Mouse (Mus musculus): ENCODE data around the gene Alkbh4. TPM values are rescaled to one million over a fixed set of nuclear protein-coding genes. Genes with fewer than 3 reads are reported as not detected.
"Not testable (repeated sequence)": the region's sequence is repeated elsewhere in the genome, so short reads cannot be mapped to it uniquely, and the experiment has no call there.

Alkbh4 gene
- total and polyA plus RNA-seq, 2 experiments from 2014 or later = 8.0 to 9.4 TPM

GRCm38 (mm10) chr5:136143161-136143755 lies 7.3 kb downstream of the Alkbh4 start:
- WGBS = 82% methylated on average over 6 of the region's 6 CpGs
- ATAC-seq (ENCODE audit: insufficient read depth, low read depth) (no peak), DNase-seq (ENCODE audit: low spot score) (no peak)
- H3K9me3 ChIP-seq (replicated peaks; ENCODE audit: control insufficient read depth, low read length) = no peaks in the 10 kb centered on the region
- H3K9ac ChIP-seq (replicated peaks; ENCODE audit: low read depth, low read length) = no peak overlapping the region
- no peak overlapping the region for H3K4me2 ChIP-seq (ENCODE audit: low read depth, low read length)
- H3K27me3 ChIP-seq (ENCODE audit: control insufficient read depth, insufficient read depth, low read length) = no peaks in the 10 kb centered on the region
- no peak overlapping the region for H3K27ac ChIP-seq (ENCODE audit: low read depth)
- H3K36me3 ChIP-seq (replicated peaks; ENCODE audit: control insufficient read depth, insufficient read depth, low read length) = peaks cover 40% of the 10 kb centered on the region
- H3K4me1 ChIP-seq (ENCODE audit: control insufficient read depth, insufficient read depth) = no peaks in the 10 kb centered on the region
- H3K4me3 ChIP-seq (ENCODE audit: low read depth, low read length) = no peak overlapping the region
- TF ChIP-seq CTCF (IDR thresholded peaks at IDR 0.05; ENCODE audit: low read depth) (0 out of 2 replicates have a peak, but pooled peaks have one; percentile 11), EP300 (IDR thresholded peaks at IDR 0.05; ENCODE audit: low read depth) (no peak)

GRCm38 (mm10) chr5:136144606-136145430 lies 8.9 kb downstream of the Alkbh4 start:
- Histone ChIP-seq H3K27ac (ENCODE audit: low read depth) (no peak overlapping the region), H3K36me3 (replicated peaks; ENCODE audit: control insufficient read depth, insufficient read depth, low read length) (peaks cover 26% of the 10 kb centered on the region), H3K9me3 (replicated peaks; ENCODE audit: control insufficient read depth, low read length) (no peaks in the 10 kb centered on the region), H3K4me3 (ENCODE audit: low read depth, low read length) (no peak overlapping the region), H3K9ac (replicated peaks; ENCODE audit: low read depth, low read length) (no peak overlapping the region), H3K4me2 (ENCODE audit: low read depth, low read length) (no peak overlapping the region), H3K27me3 (ENCODE audit: control insufficient read depth, insufficient read depth, low read length) (no peaks in the 10 kb centered on the region), H3K4me1 (ENCODE audit: control insufficient read depth, insufficient read depth) (no peaks in the 10 kb centered on the region)
- ATAC-seq (ENCODE audit: insufficient read depth, low read depth) (no peak), DNase-seq (ENCODE audit: low spot score) (no peak)
- 47% methylated on average over 12 of the region's 12 CpGs for WGBS
- TF ChIP-seq CTCF (IDR thresholded peaks at IDR 0.05; ENCODE audit: low read depth) (no peak), EP300 (IDR thresholded peaks at IDR 0.05; ENCODE audit: low read depth) (no peak)

DNA sequence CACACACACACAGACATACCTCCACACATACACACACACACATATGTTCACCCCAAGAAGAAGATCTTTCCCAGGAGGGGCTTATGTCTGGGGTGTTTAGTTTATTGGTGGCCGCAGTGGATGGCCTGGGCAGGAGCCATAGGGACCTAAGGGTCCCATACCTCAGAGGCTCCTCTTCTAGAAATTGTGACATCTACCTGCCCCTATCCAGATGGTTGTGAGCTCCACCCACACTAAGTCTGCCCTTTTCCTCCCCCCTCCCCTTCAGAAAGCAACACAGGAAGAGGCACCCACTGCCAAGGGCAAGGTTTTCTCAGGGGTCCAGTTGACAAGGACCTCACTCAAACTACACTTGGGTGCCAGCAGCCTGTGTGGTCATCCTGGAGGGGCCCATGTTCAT lies 11.0 kb downstream of the Alkbh4 start:
- Histone ChIP-seq H3K4me1 (ENCODE audit: control insufficient read depth, insufficient read depth) (no peaks in the 10 kb centered on the region), H3K36me3 (replicated peaks; ENCODE audit: control insufficient read depth, insufficient read depth, low read length) (peaks cover 7% of the 10 kb centered on the region; the same call in 1 of the 2 replicates), H3K27ac (ENCODE audit: low read depth) (no peak overlapping the region; the same call in 1 of the 2 replicates), H3K4me3 (ENCODE audit: low read depth, low read length) (no peak overlapping the region), H3K9ac (replicated peaks; ENCODE audit: low read depth, low read length) (no peak overlapping the region), H3K27me3 (ENCODE audit: control insufficient read depth, insufficient read depth, low read length) (no peaks in the 10 kb centered on the region), H3K9me3 (replicated peaks; ENCODE audit: control insufficient read depth, low read length) (no peaks in the 10 kb centered on the region), H3K4me2 (ENCODE audit: low read depth, low read length) (no peak overlapping the region)
- ATAC-seq (ENCODE audit: insufficient read depth, low read depth) (no peak), DNase-seq (ENCODE audit: low spot score) (no peak)
- TF ChIP-seq EP300 (IDR thresholded peaks at IDR 0.05; ENCODE audit: low read depth) = no peak
- WGBS = 74% methylated on average over 1 of the region's 1 CpGs

DNA sequence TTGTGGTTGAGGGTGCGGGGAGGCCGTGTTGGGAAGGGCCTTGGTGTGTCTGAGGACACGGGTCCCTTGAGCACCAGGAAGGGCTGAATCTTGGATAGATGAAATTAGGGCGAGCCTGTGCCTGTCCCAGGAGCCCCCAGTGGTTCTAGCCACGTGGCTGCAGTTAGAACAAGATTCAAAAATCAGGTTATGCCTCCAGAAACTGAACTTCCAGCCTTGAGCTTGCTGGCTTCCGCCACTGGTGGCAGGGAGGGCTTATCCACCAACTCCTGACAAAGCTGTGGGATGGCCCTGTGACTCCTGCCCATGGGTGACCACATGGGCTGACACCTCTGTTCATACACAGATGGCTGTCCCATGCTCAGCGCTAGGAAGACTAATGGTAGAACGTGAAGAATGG lies 11.8 kb downstream of the Alkbh4 start:
- Histone ChIP-seq H3K27me3 (ENCODE audit: control insufficient read depth, insufficient read depth, low read length) (no peaks in the 10 kb centered on the region), H3K4me3 (ENCODE audit: low read depth, low read length) (no peak overlapping the region), H3K27ac (ENCODE audit: low read depth) (no peak overlapping the region), H3K9ac (replicated peaks; ENCODE audit: low read depth, low read length) (no peak overlapping the region), H3K4me1 (ENCODE audit: control insufficient read depth, insufficient read depth) (no peaks in the 10 kb centered on the region), H3K9me3 (replicated peaks; ENCODE audit: control insufficient read depth, low read length) (no peaks in the 10 kb centered on the region), H3K36me3 (replicated peaks; ENCODE audit: control insufficient read depth, insufficient read depth, low read length) (no peaks in the 10 kb centered on the region), H3K4me2 (ENCODE audit: low read depth, low read length) (no peak overlapping the region)
- TF ChIP-seq EP300 (IDR thresholded peaks at IDR 0.05; ENCODE audit: low read depth) (no peak), CTCF (IDR thresholded peaks at IDR 0.05; ENCODE audit: low read depth) (no peak)
- no peak for DNase-seq (ENCODE audit: low spot score)
- WGBS = 64% methylated on average over 8 of the region's 8 CpGs
- ATAC-seq (ENCODE audit: insufficient read depth, low read depth) = no peak

- H3K4me1 ChIP-seq (ENCODE audit: control insufficient read depth, insufficient read depth); H3K27ac ChIP-seq (ENCODE audit: low read depth); H3K9ac ChIP-seq (replicated peaks; ENCODE audit: low read depth, low read length); H3K4me3 ChIP-seq (ENCODE audit: low read depth, low read length); DNase-seq (ENCODE audit: low spot score); H3K36me3 ChIP-seq (replicated peaks; ENCODE audit: control insufficient read depth, insufficient read depth, low read length); H3K27me3 ChIP-seq (ENCODE audit: control insufficient read depth, insufficient read depth, low read length); H3K9me3 ChIP-seq (replicated peaks; ENCODE audit: control insufficient read depth, low read length); H3K4me2 ChIP-seq (ENCODE audit: low read depth, low read length); ATAC-seq (ENCODE audit: insufficient read depth, low read depth): not testable (repeated sequence)
- 71% methylated on average over 5 of the region's 5 CpGs for WGBS
Observed at GRCm38 (mm10) chr5:136149134-136149576, 13.2 kb downstream of the Alkbh4 start.
